Mouse (Mus musculus) stomach, embryonic 15.5 days (tissue): ENCODE data around the gene Erlin1. TPM values are rescaled to one million over a fixed set of nuclear protein-coding genes. Genes with fewer than 3 reads are reported as not detected.
A peak's percentile ranks its signal among the peaks of the same experiment; 100 is the strongest.

Experiments used
- ATAC-seq: fragments of 200-750 bp; cut with Nextera tagmentation; 2 replicates; pipeline ENCODE4 v1.8.0; 2017; ENCODE audit warnings: low read depth, moderate number of reproducible peaks, moderate TSS enrichment; ENCODE audit not compliant: insufficient read depth, low FRiP score
- H3K27ac ChIP-seq: fragments of 300-500 bp; sonication (generic); 2 replicates; pipeline ENCODE4 v1.5.1; 2015; ENCODE audit warnings: mild to moderate bottlenecking, inconsistent platforms
- H3K27me3 ChIP-seq: fragments of 300-500 bp; sonication (generic); replicated peaks from 2 replicates; pipeline ENCODE4 v1.6.1; 2015; ENCODE audit warnings: inconsistent platforms
- H3K36me3 ChIP-seq: fragments of 300-500 bp; sonication (generic); 2 replicates; pipeline ENCODE4 v1.6.1; 2015; ENCODE audit warnings: inconsistent platforms
- H3K4me1 ChIP-seq: fragments of 300-500 bp; sonication (generic); 2 replicates; pipeline ENCODE4 v1.6.1; 2015; ENCODE audit warnings: inconsistent platforms
- H3K4me2 ChIP-seq: fragments of 300-500 bp; sonication (generic); 2 replicates; pipeline ENCODE4 v1.6.1; 2015; ENCODE audit warnings: mild to moderate bottlenecking, inconsistent platforms
- H3K4me3 ChIP-seq: fragments of 300-500 bp; sonication (generic); replicated peaks from 2 replicates; pipeline ENCODE4 v1.5.1; 2015; ENCODE audit warnings: inconsistent platforms
- H3K9ac ChIP-seq: fragments of 300-500 bp; sonication (generic); 2 replicates; pipeline ENCODE4 v1.6.1; 2015; ENCODE audit warnings: inconsistent platforms
- H3K9me3 ChIP-seq: fragments of 300-500 bp; sonication (generic); 2 replicates; pipeline ENCODE4 v1.6.1; 2016; ENCODE audit warnings: inconsistent platforms
- WGBS: fragments of 180-500 bp; shearing (Covaris S2); methylation state at CpG from one replicate; pipeline ENCODE4 v1.1.7; 2015; 5-methylcytosine and 5-hydroxymethylcytosine counted together
- polyA plus RNA-seq: library from polyadenylated mRNA; unstranded; fragments of >200 nt; fragmentation: Nextera tagmentation; extraction: Ambion mirVana; gene quantifications from 2 replicates; pipeline ENCODE4 v1.2.1, GENCODE M21; 2015

Gene Erlin1
- polyA plus RNA-seq, 1 experiment from 2014 or later, result 40.8 TPM

DNA sequence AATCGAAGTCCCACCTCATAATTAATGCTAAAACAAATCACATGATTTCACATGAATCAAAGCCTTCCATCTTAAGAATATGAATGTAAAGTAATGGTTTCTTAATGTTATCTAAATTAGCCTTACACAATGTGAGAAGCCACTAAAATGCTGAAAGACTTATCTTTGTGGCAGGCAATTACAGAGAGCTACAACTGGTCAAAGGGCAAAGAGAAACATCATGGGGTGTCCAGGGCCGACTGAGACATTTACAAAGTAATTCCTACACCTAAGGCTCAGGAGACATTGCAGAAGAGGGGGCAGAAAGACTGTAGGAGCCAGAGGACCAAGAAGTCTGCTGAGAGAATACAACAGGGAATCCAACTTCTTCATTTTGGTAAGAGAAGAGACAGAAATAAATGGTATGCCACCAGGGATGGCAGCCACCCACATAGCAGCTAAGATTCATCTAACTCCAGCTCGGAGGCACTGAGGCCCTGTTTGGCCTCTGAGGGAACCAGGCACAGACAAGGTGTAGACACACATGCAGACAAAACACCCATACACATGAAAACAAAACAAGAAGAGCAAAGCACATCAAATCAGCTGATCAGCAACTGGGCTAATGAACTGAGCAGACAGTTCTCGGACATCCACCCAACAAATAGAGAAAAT, 14.3 kb downstream of the Erlin1 start:
- Histone ChIP-seq H3K4me2 (no peak overlapping the region), H3K27me3 (no peaks in the 10 kb centered on the region), H3K4me1 (no peaks in the 10 kb centered on the region), H3K36me3 (peaks cover 30% of the 10 kb centered on the region), H3K9me3 (no peaks in the 10 kb centered on the region), H3K9ac (no peak overlapping the region), H3K27ac (no peak overlapping the region), H3K4me3 (no peak overlapping the region)
- no peak for ATAC-seq
- 71% methylated on average over 4 of the region's 4 CpGs for WGBS

DNA sequence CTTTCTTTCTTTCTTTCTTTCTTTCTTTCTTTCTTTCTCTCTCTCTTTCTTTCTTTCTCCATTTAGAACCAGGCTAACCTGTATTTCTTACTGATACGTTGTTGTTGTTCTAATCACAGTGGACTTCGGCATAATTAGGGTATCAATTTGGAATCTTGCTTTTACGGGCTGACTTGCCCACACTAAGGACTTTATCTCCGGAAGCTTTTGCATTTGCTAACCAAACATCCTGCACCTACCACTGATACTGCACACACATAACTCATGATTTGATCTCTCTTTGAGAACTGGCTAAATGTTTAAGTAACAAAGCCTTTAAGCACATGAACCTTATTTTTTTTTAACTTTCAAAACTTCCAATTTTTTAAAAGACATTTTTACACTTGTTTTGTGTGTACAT, 19.2 kb downstream of the Erlin1 start:
- no peak overlapping the region for H3K9ac ChIP-seq
- ATAC-seq, result peak; percentile 39; the same call in 1 of the 2 replicates
- no peaks in the 10 kb centered on the region for H3K9me3 ChIP-seq
- 55% methylated on average over 4 of the region's 4 CpGs for WGBS
- H3K4me3 ChIP-seq, result no peak overlapping the region
- H3K36me3 ChIP-seq, result peaks cover 20% of the 10 kb centered on the region
- no peak overlapping the region for H3K27ac ChIP-seq
- no peaks in the 10 kb centered on the region for H3K4me1 ChIP-seq
- no peak overlapping the region for H3K4me2 ChIP-seq
- no peaks in the 10 kb centered on the region for H3K27me3 ChIP-seq

DNA sequence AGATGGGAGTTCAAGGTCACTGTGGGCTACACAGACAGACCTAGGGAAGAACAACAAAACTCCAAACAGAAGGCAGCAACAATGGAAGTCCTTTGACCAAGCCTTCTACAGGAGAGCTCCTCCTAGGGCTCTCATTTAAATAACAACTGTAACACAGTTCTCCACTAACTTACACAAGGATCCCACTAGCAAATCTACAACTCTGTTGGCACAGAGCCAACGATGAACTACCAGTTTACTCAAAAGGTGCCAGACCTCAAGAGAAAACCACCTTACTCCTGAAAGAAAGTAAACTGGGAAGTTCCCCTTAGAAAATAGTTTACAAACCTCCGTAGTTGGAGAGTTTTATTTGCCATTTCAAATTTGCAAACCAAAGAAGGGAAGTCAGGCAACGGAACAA, 20.3 kb downstream of the Erlin1 start:
- ATAC-seq, result no peak

DNA sequence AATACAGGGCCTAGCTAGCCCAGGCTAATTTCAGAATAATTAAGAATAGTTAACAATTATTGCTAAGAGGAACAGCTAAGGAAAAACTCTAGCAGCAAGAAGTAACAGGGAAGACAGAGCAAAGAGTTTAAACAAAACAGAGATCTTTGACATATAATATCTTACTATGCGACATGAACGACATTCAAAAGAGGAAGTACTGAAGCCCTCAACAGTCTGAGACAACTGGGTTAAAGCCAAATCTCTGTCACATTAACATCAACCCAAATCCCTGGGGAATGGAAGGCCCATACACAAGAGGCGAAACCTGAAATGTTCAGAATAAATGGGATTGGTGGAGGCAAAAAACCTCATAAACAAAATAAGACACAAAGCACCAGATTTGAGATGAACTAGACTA, 23.7 kb downstream of the Erlin1 start:
- no peaks in the 10 kb centered on the region for H3K9me3 ChIP-seq
- no peak overlapping the region for H3K4me3 ChIP-seq
- no peak for ATAC-seq
- no peak overlapping the region for H3K9ac ChIP-seq
- no peak overlapping the region for H3K4me2 ChIP-seq
- H3K4me1 ChIP-seq, result no peaks in the 10 kb centered on the region
- WGBS, result 72% methylated on average over 3 of the region's 3 CpGs
- no peaks in the 10 kb centered on the region for H3K27me3 ChIP-seq
- H3K27ac ChIP-seq, result no peak overlapping the region
- peaks cover 12% of the 10 kb centered on the region for H3K36me3 ChIP-seq

More for the DNA sequence above, 20.3 kb downstream of the Erlin1 start:
- Histone ChIP-seq H3K4me3 (no peak overlapping the region), H3K4me1 (no peaks in the 10 kb centered on the region), H3K27me3 (no peaks in the 10 kb centered on the region), H3K4me2 (no peak overlapping the region), H3K27ac (no peak overlapping the region), H3K9me3 (no peaks in the 10 kb centered on the region), H3K9ac (no peak overlapping the region), H3K36me3 (peaks cover 17% of the 10 kb centered on the region)
- WGBS, result 54% methylated on average over 3 of the region's 3 CpGs

DNA sequence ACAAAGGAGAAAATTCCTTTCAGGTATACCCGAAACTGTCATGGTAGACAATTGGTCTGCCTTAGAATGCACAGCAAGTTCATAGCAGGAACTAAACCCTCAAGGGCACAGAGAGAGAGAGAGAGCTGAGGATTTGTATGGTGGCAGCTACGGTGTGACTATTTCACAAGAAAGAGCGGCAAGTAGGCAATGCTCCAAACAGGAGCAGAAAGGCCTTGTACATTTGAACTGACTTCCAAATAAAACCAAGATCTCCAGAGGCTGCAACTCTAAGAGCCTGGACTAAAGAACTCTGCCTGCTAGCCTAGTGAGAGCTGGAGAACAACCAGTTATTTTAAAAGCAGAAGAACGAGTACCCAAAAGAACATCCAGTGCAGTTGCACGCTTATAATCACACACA, 27.5 kb downstream of the Erlin1 start:
- Histone ChIP-seq H3K9ac (no peak overlapping the region), H3K4me2 (no peak overlapping the region), H3K4me3 (no peak overlapping the region), H3K4me1 (no peaks in the 10 kb centered on the region), H3K27me3 (no peaks in the 10 kb centered on the region), H3K9me3 (no peaks in the 10 kb centered on the region), H3K27ac (no peak overlapping the region), H3K36me3 (peaks cover 22% of the 10 kb centered on the region)
- WGBS, result 85% methylated on average over 5 of the region's 5 CpGs
- no peak for ATAC-seq

DNA sequence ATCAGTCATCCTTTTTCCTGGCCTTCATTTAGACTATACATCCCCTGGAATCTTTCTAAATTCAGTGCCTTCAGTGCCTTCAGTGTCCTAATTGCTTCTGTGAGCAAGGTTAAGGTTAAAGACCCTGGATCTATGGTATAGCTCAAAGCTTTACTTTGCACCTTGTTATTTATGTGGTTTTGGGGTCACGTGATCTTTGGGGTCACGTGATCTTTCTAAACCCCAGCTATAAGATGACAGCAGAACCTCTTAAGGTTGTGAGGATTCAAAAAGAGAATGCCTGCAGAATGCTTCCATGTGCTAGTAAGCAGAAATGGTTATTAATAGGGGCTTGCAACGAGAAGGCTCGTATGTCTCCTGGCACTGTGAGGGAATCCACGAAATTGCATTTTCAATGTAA, 36.2 kb downstream of the Erlin1 start:
- Histone ChIP-seq H3K4me2 (no peak overlapping the region), H3K4me1 (no peaks in the 10 kb centered on the region), H3K27me3 (no peaks in the 10 kb centered on the region), H3K36me3 (peaks cover 7% of the 10 kb centered on the region), H3K27ac (no peak overlapping the region), H3K4me3 (no peak overlapping the region), H3K9me3 (no peaks in the 10 kb centered on the region), H3K9ac (no peak overlapping the region)
- no peak for ATAC-seq
- WGBS, result 88% methylated on average over 5 of the region's 5 CpGs

DNA sequence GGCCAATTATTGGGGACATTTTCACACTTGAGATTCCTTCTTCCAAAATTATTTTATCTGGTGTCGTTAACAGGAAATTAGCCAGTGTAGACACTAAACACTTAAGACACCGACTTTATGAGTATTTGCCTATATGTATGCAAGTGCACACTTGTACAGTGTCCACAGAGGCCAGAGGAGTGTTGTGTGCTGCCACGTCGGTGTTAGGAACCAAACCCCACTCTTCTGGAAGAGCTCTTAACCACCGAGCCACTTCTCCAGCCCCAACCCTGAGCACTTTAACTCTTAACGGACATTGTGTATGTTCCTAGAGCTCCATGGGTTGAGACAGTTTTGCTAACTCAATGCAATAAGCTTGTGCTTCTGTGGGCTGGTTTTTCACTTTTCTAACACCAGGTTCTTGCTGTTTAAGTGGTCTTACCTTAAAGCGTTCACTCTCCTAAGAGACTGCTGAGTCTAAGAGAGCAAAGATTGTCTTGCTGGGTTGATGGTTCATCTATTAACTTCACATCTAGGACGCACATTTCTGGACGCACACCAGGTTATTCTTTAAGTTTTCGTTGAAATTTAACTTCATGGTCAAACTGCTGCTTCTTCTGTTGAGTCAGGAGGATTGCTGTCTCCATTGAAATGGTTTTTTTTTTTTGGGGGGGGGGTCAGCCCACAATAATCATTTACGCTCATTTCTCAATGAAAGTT, 37.4 kb downstream of the Erlin1 start:
- Histone ChIP-seq H3K9ac (no peak overlapping the region), H3K36me3 (peaks cover 5% of the 10 kb centered on the region; the same call in 1 of the 2 replicates), H3K9me3 (no peaks in the 10 kb centered on the region), H3K4me3 (no peak overlapping the region), H3K27me3 (no peaks in the 10 kb centered on the region), H3K4me1 (no peaks in the 10 kb centered on the region), H3K4me2 (no peak overlapping the region), H3K27ac (no peak overlapping the region)
- 85% methylated on average over 11 of the region's 11 CpGs for WGBS
- ATAC-seq, result no peak

DNA sequence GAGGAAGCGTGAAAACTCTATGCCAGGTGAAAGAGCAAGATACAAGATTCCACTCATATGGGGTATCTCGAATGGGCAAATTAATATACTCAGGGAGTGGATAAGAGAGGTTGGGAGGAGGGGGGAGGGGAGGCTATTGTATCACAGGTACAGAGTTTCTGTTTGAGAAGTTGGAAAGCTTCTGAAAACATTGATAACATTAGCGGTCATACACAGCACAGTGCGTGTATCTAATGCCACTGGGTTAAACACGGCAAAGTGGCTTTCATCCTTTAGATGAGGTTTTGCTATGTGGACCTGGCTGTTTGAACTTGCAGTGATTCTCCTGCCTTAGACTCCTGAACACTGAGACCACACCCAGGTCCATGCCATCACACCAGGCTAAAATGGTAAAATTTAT, 39.6 kb downstream of the Erlin1 start:
- ATAC-seq, result peak; percentile 60
- Histone ChIP-seq H3K27ac (no peak overlapping the region), H3K9ac (no peak overlapping the region), H3K4me1 (no peaks in the 10 kb centered on the region), H3K27me3 (no peaks in the 10 kb centered on the region), H3K4me3 (no peak overlapping the region), H3K9me3 (no peaks in the 10 kb centered on the region), H3K36me3 (no peaks in the 10 kb centered on the region), H3K4me2 (no peak overlapping the region)
- WGBS, result 78% methylated on average over 5 of the region's 5 CpGs

DNA sequence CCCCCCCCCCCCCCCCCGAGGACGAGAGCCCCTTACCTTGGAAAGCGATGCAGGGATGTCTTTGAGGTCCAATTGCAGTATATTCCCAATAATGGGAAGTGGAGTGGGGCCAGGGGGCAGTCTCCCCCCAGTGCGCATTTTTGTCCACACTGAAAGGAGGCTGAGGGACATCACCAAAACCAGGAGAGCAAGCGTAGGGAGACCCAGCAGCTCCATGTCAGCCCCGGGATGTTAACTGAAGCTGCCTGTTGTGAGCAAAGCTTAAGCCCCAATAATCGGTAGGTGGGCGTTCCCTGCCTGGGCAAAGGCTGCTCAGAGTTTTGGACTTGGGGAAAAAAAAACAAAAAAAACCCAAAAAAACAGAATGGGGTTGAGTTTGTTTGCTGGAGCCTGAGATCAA, 40.6 kb downstream of the Erlin1 start, which contains the start of gene Cyp2c23:
Gene Cyp2c23, minus strand, starts transcription at position 237 of the 400 bp plus-strand sequence.
- no peaks in the 10 kb centered on the region for H3K4me1 ChIP-seq
- 71% methylated on average over 8 of the region's 8 CpGs for WGBS
- no peak within 1 kb of the TSS for H3K4me2 ChIP-seq
- H3K9me3 ChIP-seq, result no peaks in the 10 kb centered on the region
- H3K4me3 ChIP-seq, result no peak within 1 kb of the TSS
- no peaks in the 10 kb centered on the region for H3K27me3 ChIP-seq
- no peak within 1 kb of the TSS for H3K27ac ChIP-seq
- no peak for ATAC-seq
- H3K9ac ChIP-seq, result no peak within 1 kb of the TSS
- no peaks in the 10 kb centered on the region for H3K36me3 ChIP-seq

DNA sequence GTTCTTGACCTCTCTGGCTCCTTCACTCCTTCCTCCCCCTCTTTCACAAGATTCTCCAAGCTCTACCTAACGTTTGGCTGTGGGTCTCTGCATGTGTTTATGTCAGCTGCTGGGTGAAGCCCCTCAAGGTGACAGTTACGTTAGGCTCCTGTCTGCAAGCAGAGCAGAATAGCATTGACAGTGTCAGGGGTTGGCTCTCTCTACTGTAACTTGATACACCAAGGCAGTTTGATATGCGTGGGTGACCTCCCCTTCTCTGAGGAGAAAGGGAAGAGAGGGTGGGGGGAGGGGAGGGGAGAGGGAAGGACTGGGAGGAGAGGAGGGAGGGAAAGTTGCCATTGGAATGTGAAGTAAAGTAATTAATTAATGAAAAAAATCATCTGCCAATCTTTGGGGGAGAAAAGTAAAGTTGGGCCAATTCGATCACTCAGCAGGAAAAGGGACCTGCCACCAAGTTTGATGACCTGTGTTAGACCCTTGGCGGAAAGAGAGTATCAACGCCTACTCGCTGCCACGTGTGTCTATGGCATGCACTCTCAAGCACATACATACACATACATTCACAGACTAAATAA, 42.5 kb downstream of the Erlin1 start:
- 62% methylated on average over 8 of the region's 8 CpGs for WGBS
- ATAC-seq, result no peak

DNA sequence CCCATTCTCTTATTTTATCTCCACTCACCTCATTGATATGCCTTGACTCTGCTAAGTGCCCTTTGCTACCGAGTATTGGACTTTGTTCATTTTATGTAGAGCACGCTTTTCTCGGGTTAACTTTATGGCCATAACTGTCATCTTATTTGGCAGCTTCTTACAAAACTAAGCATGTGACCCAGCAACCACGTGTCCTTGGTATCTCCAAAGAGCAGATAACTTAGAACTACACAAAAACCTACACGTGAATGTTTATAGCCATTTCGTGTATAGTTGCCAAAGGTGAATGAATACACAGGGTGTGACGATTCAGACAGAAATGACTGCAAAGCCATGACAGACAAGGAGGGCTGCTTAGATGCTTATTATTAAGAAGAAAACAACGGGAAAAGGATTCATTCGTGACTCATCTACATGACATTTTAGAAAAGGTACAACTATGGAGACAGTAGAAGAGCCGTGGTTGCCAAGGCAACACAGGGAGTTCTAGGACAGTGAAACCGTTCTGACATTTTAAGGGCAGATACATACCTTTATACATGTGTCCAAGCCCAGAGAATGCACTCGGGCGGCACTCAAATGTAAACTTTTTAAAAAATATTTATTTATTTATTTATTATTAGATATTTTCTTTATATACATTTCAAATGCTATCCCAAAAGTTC, 44.5 kb downstream of the Erlin1 start:
- Histone ChIP-seq H3K4me1 (no peaks in the 10 kb centered on the region), H3K9me3 (no peaks in the 10 kb centered on the region), H3K4me3 (no peak overlapping the region), H3K36me3 (no peaks in the 10 kb centered on the region), H3K9ac (no peak overlapping the region), H3K27ac (no peak overlapping the region), H3K4me2 (no peak overlapping the region), H3K27me3 (no peaks in the 10 kb centered on the region)
- ATAC-seq, result no peak
- WGBS, result 81% methylated on average over 13 of the region's 13 CpGs

More for the DNA sequence above, 42.5 kb downstream of the Erlin1 start:
- H3K4me2 ChIP-seq, result no peak overlapping the region
- H3K36me3 ChIP-seq, result no peaks in the 10 kb centered on the region
- H3K9me3 ChIP-seq, result no peaks in the 10 kb centered on the region
- no peaks in the 10 kb centered on the region for H3K27me3 ChIP-seq
- H3K4me3 ChIP-seq, result no peak overlapping the region
- H3K27ac ChIP-seq, result no peak overlapping the region
- H3K9ac ChIP-seq, result no peak overlapping the region
- no peaks in the 10 kb centered on the region for H3K4me1 ChIP-seq

DNA sequence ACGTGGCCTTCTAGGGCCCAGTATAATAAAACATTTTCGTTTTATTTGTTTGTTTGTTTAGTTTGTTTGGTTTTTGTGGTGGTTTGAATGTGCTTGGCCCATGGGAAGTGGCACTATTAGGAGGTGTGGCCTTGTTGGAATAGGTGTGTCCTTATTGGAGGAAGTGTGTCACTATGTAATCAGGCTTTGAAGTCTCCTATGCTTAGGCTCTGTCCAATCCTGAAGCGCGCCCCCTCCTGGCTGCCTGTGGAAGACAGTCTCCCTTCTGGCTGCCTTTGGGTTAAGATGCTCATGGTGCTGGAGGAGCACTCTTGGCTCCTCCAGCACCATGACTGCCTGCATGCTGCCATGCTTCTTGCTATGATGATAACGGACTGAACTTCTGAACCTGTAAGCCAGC, 46.5 kb downstream of the Erlin1 start:
- Histone ChIP-seq H3K4me3 (no peak overlapping the region), H3K36me3 (no peaks in the 10 kb centered on the region), H3K4me1 (no peaks in the 10 kb centered on the region), H3K27me3 (no peaks in the 10 kb centered on the region), H3K9me3 (no peaks in the 10 kb centered on the region), H3K9ac (no peak overlapping the region), H3K4me2 (no peak overlapping the region), H3K27ac (no peak overlapping the region)
- ATAC-seq, result no peak
- WGBS, result 67% methylated on average over 5 of the region's 5 CpGs
